Mouse (Mus musculus) forebrain, postnatal 0 days (tissue): ENCODE measurements at regions not wholly inside any gene's neighbourhood (a gene's known extent, or its start where the extent isn't known, plus 50 kb on each side); places are given as distances from the start of the nearest gene placed in this dataset.

Source experiments
- ATAC-seq: fragments of 200-750 bp; cut with Nextera tagmentation; 2 replicates; pipeline ENCODE4 v1.8.0; 2017; ENCODE audit warnings: mild to moderate bottlenecking, moderate library complexity
- DNase-seq: peaks from one replicate; pipeline ENCODE4 v3.0.0-alpha.2; 2015
- H3K27ac ChIP-seq: fragments of 300-500 bp; sonication (generic); 2 replicates; pipeline ENCODE4 v1.5.1; 2014; ENCODE audit warnings: low read depth, mild to moderate bottlenecking, antibody characterized with exemption, low read length, moderate library complexity, mixed read lengths
- H3K27me3 ChIP-seq: fragments of 300-500 bp; sonication (generic); 2 replicates; pipeline ENCODE4 v1.6.1; 2014; ENCODE audit warnings: mild to moderate bottlenecking, low read length, mixed read lengths; ENCODE audit not compliant: insufficient read depth
- H3K36me3 ChIP-seq: fragments of 300-500 bp; sonication (generic); 2 replicates; pipeline ENCODE4 v1.6.1; 2014; ENCODE audit warnings: mild to moderate bottlenecking, moderate library complexity; ENCODE audit not compliant: insufficient read depth
- H3K4me1 ChIP-seq: fragments of 300-500 bp; sonication (generic); 2 replicates; pipeline ENCODE4 v1.6.1; 2014; ENCODE audit warnings: antibody characterized with exemption; ENCODE audit not compliant: insufficient read depth
- H3K4me2 ChIP-seq: fragments of 300-500 bp; sonication (generic); 2 replicates; pipeline ENCODE4 v1.6.1; 2014; ENCODE audit warnings: low read depth, mild to moderate bottlenecking, moderate library complexity
- H3K4me3 ChIP-seq: fragments of 300-500 bp; sonication (generic); 2 replicates; pipeline ENCODE4 v1.5.1; 2014; ENCODE audit warnings: low read depth, low read length, mixed read lengths
- H3K9ac ChIP-seq: fragments of 300-500 bp; sonication (generic); 2 replicates; pipeline ENCODE4 v1.6.1; 2014; ENCODE audit warnings: mild to moderate bottlenecking
- H3K9me3 ChIP-seq: fragments of 300-500 bp; sonication (generic); 2 replicates; pipeline ENCODE4 v1.6.1; 2016; ENCODE audit warnings: low read length
- CTCF ChIP-seq: sonication (generic); IDR thresholded peaks from 2 replicates; pipeline ENCODE4 v1.5.1; 2016; ENCODE audit warnings: antibody characterized with exemption, control low read depth, low read depth
- WGBS: fragments of 180-500 bp; shearing (Covaris S2); extraction: QIAGEN DNeasy Blood & Tissue Kit; methylation state at CpG from one replicate; pipeline ENCODE4 v1.1.7; 2014; 5-methylcytosine and 5-hydroxymethylcytosine counted together

- WGBS, result 17% methylated on average over 15 of the region's 15 CpGs
- Histone ChIP-seq H3K9ac (no peak overlapping the region), H3K4me2 (no peak overlapping the region), H3K4me3 (no peak overlapping the region), H3K27ac (no peak overlapping the region), H3K4me1 (no peaks in the 10 kb centered on the region), H3K27me3 (no peaks in the 10 kb centered on the region), H3K9me3 (no peaks in the 10 kb centered on the region), H3K36me3 (no peaks in the 10 kb centered on the region)
- peak; percentile 4 for DNase-seq
- ATAC-seq, result no peak
- no peak for TF ChIP-seq CTCF
These were observed 413.5 kb upstream of the Nr5a2 start for GRCm38 (mm10) chr1:137373509-137374420.

- DNase-seq, result no peak
These were observed 412.0 kb upstream of the Nr5a2 start for GRCm38 (mm10) chr1:137372236-137372635.

GRCm38 (mm10) chr1:137364396-137364795, 404.1 kb upstream of the Nr5a2 start:
- ATAC-seq (no peak), DNase-seq (no peak)
- no peak overlapping the region for H3K27ac ChIP-seq
- H3K27me3 ChIP-seq, result no peaks in the 10 kb centered on the region
- H3K36me3 ChIP-seq, result no peaks in the 10 kb centered on the region
- no peak overlapping the region for H3K9ac ChIP-seq
- H3K4me1 ChIP-seq, result no peaks in the 10 kb centered on the region
- no peaks in the 10 kb centered on the region for H3K9me3 ChIP-seq
- no peak overlapping the region for H3K4me3 ChIP-seq
- no peak for TF ChIP-seq CTCF
- H3K4me2 ChIP-seq, result no peak overlapping the region

More at GRCm38 (mm10) chr1:137372236-137372635, 412.0 kb upstream of the Nr5a2 start:
- no peaks in the 10 kb centered on the region for H3K9me3 ChIP-seq
- no peaks in the 10 kb centered on the region for H3K4me1 ChIP-seq
- no peak overlapping the region for H3K27ac ChIP-seq
- no peaks in the 10 kb centered on the region for H3K27me3 ChIP-seq
- no peak for TF ChIP-seq CTCF
- H3K4me3 ChIP-seq, result no peak overlapping the region
- 95% methylated on average over 3 of the region's 3 CpGs for WGBS
- ATAC-seq, result no peak
- H3K4me2 ChIP-seq, result no peak overlapping the region
- H3K36me3 ChIP-seq, result no peaks in the 10 kb centered on the region
- H3K9ac ChIP-seq, result no peak overlapping the region

GRCm38 (mm10) chr1:137363969-137364368, 403.7 kb upstream of the Nr5a2 start:
- WGBS, result 92% methylated on average over 2 of the region's 2 CpGs
- Histone ChIP-seq H3K4me1 (no peaks in the 10 kb centered on the region), H3K4me2 (no peak overlapping the region), H3K27me3 (no peaks in the 10 kb centered on the region), H3K9ac (no peak overlapping the region), H3K4me3 (no peak overlapping the region), H3K9me3 (no peaks in the 10 kb centered on the region), H3K27ac (no peak overlapping the region), H3K36me3 (no peaks in the 10 kb centered on the region)
- no peak for TF ChIP-seq CTCF
- ATAC-seq (no peak), DNase-seq (no peak)

GRCm38 (mm10) chr1:137363561-137363960, 403.3 kb upstream of the Nr5a2 start:
- H3K4me2 ChIP-seq, result no peak overlapping the region
- WGBS, result 54% methylated on average over 1 of the region's 1 CpGs
- no peak overlapping the region for H3K27ac ChIP-seq
- DNase-seq, result no peak
- ATAC-seq, result no peak
- no peak for TF ChIP-seq CTCF
- H3K9me3 ChIP-seq, result no peaks in the 10 kb centered on the region
- H3K9ac ChIP-seq, result no peak overlapping the region
- no peaks in the 10 kb centered on the region for H3K36me3 ChIP-seq
- H3K27me3 ChIP-seq, result no peaks in the 10 kb centered on the region
- H3K4me1 ChIP-seq, result no peaks in the 10 kb centered on the region
- H3K4me3 ChIP-seq, result no peak overlapping the region

GRCm38 (mm10) chr1:137360688-137361570, 400.7 kb upstream of the Nr5a2 start:
- no peak overlapping the region for H3K4me3 ChIP-seq
- H3K9ac ChIP-seq, result no peak overlapping the region
- no peaks in the 10 kb centered on the region for H3K36me3 ChIP-seq
- no peaks in the 10 kb centered on the region for H3K4me1 ChIP-seq
- no peaks in the 10 kb centered on the region for H3K9me3 ChIP-seq
- DNase-seq, result no peak
- 67% methylated on average over 16 of the region's 16 CpGs for WGBS
- ATAC-seq, result no peak
- no peak overlapping the region for H3K4me2 ChIP-seq
- H3K27ac ChIP-seq, result no peak overlapping the region
- no peak for TF ChIP-seq CTCF
- H3K27me3 ChIP-seq, result no peaks in the 10 kb centered on the region
